Mouse (Mus musculus) lung, adult 2 months (tissue): ENCODE data around the gene Cnst.

Source experiments
- CTCF ChIP-seq: fragments of 200-500 bp; IDR thresholded peaks from 2 replicates; pipeline ENCODE4 v1.5.1; 2011; ENCODE audit warnings: mild to moderate bottlenecking, low read length, control low read depth; ENCODE audit not compliant: insufficient read depth
- POLR2A ChIP-seq: fragments of 200-500 bp; IDR thresholded peaks from 2 replicates; pipeline ENCODE4 v1.6.1; 2011; ENCODE audit warnings: low read depth, mild to moderate bottlenecking, control low read depth, low read length, borderline replicate concordance; ENCODE audit errors: extremely low read depth

DNA sequence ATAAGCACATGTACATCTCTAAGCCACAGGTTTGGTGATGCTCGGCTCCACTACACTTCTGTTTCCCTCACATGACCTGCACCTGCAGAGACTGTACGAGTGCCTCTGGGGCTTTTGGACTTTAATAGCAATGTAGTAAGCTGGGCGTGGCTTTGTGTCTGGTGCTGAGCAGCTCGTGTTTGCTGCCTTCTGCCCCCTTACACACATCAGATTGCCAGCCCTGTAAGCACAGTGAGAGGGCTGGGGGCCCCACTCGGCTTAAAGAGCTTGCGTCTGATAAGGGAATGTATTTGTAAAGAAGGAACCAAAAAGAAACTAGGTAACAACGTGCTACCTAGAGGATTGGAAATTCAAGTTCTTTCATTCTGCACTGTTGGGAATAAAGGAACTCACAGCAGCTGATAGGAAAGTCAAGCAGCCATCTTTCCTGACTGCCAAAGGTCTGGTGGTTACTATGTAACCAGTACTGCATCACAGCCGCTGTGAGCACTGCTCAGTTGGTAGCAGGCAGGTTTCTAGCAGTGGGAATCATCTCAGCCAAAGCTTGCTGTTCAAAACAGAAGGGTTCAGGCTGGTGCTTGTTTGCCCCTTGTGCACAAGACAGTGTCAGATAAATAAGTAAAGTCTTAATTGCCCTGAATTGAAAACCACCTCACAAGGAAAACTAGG lies 82.4 kb downstream of the Cnst start:
- TF ChIP-seq CTCF, result no peak
- TF ChIP-seq POLR2A, result no peak
